Mouse (Mus musculus): ENCODE measurements around the gene Cdc34. TPM values are rescaled to one million over a fixed set of nuclear protein-coding genes. Genes with fewer than 3 reads are reported as not detected.

Cdc34 gene
- total and polyA plus RNA-seq, 2 experiments from 2014 or later = 71.3 to 76.7 TPM

DNA sequence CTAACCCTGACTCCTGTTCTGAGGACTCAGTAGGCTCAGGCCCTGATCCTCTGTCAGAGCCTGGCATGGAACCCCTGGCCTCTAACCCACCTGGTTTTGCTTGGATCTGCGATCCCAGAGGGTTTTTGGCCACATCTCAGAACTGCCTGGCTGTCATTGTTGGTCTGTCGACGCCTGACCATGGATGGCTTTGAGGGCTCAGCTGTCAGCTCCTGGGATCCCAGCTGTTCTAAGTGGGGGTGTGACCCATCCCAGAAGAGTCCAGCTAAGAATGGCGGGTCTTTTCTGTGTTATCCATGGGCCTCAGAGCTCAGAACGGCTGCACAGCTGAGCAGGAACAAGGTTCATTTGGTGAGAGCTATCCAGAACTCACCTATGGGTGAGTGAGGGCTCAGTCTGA, 39.1 kb downstream of the Cdc34 start:
- DNase-seq (ENCODE audit: low spot score) = no peak
- Histone ChIP-seq H3K4me2 (ENCODE audit: low read depth, low read length) (no peak overlapping the region), H3K9ac (replicated peaks; ENCODE audit: low read length) (no peak overlapping the region), H3K4me1 (ENCODE audit: insufficient read depth, low read length) (0 out of 2 replicates have a peak, but pooled peaks cover 3% of the 10 kb centered on the region), H3K4me3 (ENCODE audit: low read length) (no peak overlapping the region), H3K27me3 (ENCODE audit: insufficient read depth, low read length) (no peaks in the 10 kb centered on the region), H3K36me3 (ENCODE audit: insufficient read depth, low read length) (no peaks in the 10 kb centered on the region), H3K9me3 (ENCODE audit: low read length) (no peaks in the 10 kb centered on the region), H3K27ac (no peak overlapping the region)
- no peak for ATAC-seq
- TF ChIP-seq CTCF (IDR thresholded peaks at IDR 0.05; ENCODE audit: low read depth) = no peak
- 52% methylated on average over 5 of the region's 5 CpGs for WGBS

DNA sequence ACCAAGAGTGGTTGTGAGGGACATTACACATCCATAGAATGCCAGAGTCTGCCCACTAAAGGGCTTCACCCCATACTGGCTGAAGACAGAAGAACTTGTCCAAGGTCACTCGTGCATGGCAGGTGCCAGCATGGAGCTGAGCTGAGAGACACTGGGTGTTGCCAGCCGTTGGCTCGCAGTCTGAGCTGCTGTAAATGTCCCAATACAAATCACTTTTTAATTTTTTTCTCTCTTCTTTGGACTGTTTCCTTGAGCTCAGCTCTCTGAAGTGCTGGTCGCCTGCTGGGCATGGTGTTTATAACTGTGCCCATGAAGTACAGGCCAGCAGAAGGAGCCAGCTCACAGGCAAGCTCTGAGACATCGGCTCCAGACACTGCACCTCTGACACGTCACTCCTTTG, 41.1 kb downstream of the Cdc34 start:
- Histone ChIP-seq H3K27ac (no peak overlapping the region; the same call in 1 of the 2 replicates), H3K9ac (replicated peaks; ENCODE audit: low read length) (no peak overlapping the region), H3K4me1 (ENCODE audit: insufficient read depth, low read length) (0 out of 2 replicates have a peak, but pooled peaks cover 3% of the 10 kb centered on the region), H3K36me3 (ENCODE audit: insufficient read depth, low read length) (no peaks in the 10 kb centered on the region), H3K4me3 (ENCODE audit: low read length) (no peak overlapping the region), H3K9me3 (ENCODE audit: low read length) (no peaks in the 10 kb centered on the region), H3K4me2 (ENCODE audit: low read depth, low read length) (no peak overlapping the region), H3K27me3 (ENCODE audit: insufficient read depth, low read length) (no peaks in the 10 kb centered on the region)
- ATAC-seq = peak; percentile 77
- DNase-seq (ENCODE audit: low spot score) = peak; percentile 60
- WGBS = 30% methylated on average over 6 of the region's 6 CpGs
- TF ChIP-seq CTCF (IDR thresholded peaks at IDR 0.05; ENCODE audit: low read depth) = no peak

DNA sequence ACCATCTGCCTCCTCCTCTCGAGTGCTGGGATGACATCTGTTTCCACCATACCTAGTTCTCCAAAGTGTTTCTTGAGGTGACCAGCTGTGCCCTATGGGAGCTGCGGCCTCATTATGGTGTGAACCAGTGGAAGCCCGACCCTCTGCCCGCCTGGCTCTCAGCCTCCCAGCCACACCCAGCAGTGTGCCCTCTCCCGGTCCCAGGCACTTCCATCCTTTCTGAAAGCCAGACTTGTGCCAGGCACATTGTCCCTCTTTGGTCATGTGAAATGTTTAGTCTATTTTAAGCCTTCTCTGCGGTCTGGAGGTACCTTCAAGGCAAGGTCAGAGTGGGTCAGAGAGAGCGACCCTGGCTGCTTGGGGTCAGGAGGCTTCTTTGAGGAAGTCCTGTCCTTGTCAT, 41.7 kb downstream of the Cdc34 start:
- Histone ChIP-seq H3K27ac (no peak overlapping the region), H3K9ac (replicated peaks; ENCODE audit: low read length) (no peak overlapping the region), H3K27me3 (ENCODE audit: insufficient read depth, low read length) (no peaks in the 10 kb centered on the region), H3K4me3 (ENCODE audit: low read length) (no peak overlapping the region), H3K4me2 (ENCODE audit: low read depth, low read length) (no peak overlapping the region), H3K4me1 (ENCODE audit: insufficient read depth, low read length) (0 out of 2 replicates have a peak, but pooled peaks cover 3% of the 10 kb centered on the region), H3K9me3 (ENCODE audit: low read length) (no peaks in the 10 kb centered on the region), H3K36me3 (ENCODE audit: insufficient read depth, low read length) (no peaks in the 10 kb centered on the region)
- TF ChIP-seq CTCF (IDR thresholded peaks at IDR 0.05; ENCODE audit: low read depth) = no peak
- DNase-seq (ENCODE audit: low spot score) (no peak), ATAC-seq (no peak)
- 83% methylated on average over 7 of the region's 7 CpGs for WGBS

DNA sequence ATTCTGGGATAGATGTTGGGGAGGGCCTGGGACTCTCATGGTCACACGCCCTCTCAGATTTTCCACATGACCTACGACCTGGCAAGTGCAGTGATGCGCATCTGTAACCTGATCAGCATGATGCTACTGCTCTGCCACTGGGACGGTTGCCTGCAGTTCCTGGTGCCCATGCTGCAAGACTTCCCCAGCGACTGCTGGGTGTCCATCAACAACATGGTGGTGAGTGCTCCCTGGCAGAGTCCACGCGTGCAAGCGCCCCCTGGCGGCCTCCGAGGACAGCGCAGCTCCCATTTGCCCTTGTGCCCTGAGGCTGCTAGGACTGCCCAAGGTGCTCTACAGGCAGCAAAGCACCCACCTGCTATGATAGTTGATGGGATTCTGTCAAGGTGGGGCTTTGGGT, 44.1 kb downstream of the Cdc34 start:
- Histone ChIP-seq H3K4me3 (ENCODE audit: low read length) (no peak overlapping the region), H3K9me3 (ENCODE audit: low read length) (no peaks in the 10 kb centered on the region), H3K4me2 (ENCODE audit: low read depth, low read length) (no peak overlapping the region), H3K27ac (no peak overlapping the region), H3K27me3 (ENCODE audit: insufficient read depth, low read length) (no peaks in the 10 kb centered on the region), H3K36me3 (ENCODE audit: insufficient read depth, low read length) (peaks cover 3% of the 10 kb centered on the region; the same call in 1 of the 2 replicates), H3K4me1 (ENCODE audit: insufficient read depth, low read length) (0 out of 2 replicates have a peak, but pooled peaks cover 3% of the 10 kb centered on the region), H3K9ac (replicated peaks; ENCODE audit: low read length) (no peak overlapping the region)
- TF ChIP-seq CTCF (IDR thresholded peaks at IDR 0.05; ENCODE audit: low read depth) = peak; percentile 61
- WGBS = 36% methylated on average over 11 of the region's 11 CpGs
- DNase-seq (ENCODE audit: low spot score) (no peak), ATAC-seq (no peak)

DNA sequence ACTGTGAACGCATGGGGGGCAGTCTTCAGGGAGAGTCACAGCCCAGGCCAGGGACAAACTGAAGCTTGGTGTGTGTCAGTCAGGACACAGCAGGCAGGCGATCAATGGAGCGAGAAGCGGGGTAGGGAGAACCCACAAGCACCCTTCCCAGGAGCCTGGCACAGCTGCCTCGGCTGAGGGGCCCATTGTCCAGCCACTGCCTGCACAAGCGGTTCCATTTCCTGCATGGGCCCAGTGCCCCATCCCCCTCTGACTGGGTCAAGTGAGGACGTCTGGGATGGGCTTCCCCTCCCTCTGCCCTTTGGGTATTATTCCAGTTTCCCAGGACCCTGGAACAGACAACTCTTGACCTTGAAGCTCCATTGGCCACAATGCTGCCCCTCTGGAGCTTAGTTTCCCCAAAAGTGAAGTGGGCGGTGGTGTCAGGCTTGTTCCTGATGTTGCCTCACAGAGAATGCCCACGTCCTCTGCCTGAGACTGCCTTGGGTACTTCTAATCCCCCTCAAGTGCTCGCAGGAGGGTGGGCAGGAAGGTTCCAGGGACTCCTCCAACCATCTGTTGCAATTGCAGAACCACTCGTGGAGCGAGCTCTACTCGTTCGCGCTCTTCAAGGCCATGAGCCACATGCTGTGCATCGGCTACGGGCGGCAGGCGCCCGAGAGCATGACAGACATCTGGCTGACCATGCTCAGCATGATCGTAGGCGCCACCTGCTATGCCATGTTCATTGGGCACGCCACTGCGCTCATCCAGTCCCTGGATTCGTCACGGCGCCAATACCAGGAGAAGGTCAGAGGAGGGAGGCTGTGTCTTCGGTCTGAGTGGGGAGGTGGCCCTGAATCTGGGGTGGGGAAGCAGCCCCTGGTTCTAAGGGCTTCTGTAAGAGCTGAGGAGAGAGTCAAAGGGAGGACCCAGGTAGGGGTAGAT, 46.6 kb downstream of the Cdc34 start:
- Histone ChIP-seq H3K9me3 (ENCODE audit: low read length) (no peaks in the 10 kb centered on the region), H3K27ac (no peak overlapping the region), H3K36me3 (ENCODE audit: insufficient read depth, low read length) (peaks cover 22% of the 10 kb centered on the region), H3K4me2 (ENCODE audit: low read depth, low read length) (no peak overlapping the region), H3K4me3 (ENCODE audit: low read length) (no peak overlapping the region), H3K4me1 (ENCODE audit: insufficient read depth, low read length) (no peaks in the 10 kb centered on the region), H3K27me3 (ENCODE audit: insufficient read depth, low read length) (no peaks in the 10 kb centered on the region), H3K9ac (replicated peaks; ENCODE audit: low read length) (no peak overlapping the region)
- DNase-seq (ENCODE audit: low spot score) = no peak
- no peak for ATAC-seq
- no peak for TF ChIP-seq CTCF (IDR thresholded peaks at IDR 0.05; ENCODE audit: low read depth)
- WGBS = 56% methylated on average over 28 of the region's 28 CpGs

DNA sequence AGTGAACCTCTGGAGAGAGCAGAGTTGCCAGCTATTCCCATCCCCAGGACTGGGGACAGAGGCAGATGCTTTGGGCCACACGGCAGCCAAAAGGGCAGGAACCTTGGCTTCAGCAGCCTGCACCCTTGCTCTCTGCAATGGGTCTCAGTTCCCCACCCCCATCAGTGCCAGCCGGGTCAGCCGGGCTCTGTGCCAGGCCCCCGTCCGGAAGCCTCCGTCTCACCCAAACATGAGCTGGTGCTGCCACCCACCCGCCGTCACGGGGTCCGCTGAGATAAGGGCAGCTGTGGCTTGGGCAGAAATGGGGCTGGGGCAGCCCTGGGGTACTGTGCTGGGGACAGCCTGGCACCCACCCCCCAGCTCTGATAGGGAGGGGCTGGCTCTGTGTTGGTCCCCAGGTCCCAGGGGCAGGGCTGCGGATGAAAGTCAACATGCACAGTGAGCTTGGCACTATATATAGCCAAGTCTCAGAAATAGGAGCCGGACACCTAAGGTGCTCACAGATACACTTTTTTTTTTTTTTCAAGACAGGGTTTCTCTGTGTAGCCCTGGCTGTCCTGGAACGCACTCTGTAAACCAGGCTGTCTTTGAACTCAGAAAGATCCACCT, 47.5 kb downstream of the Cdc34 start:
- 57% methylated on average over 13 of the region's 13 CpGs for WGBS
- Histone ChIP-seq H3K4me2 (ENCODE audit: low read depth, low read length) (no peak overlapping the region), H3K4me1 (ENCODE audit: insufficient read depth, low read length) (no peaks in the 10 kb centered on the region), H3K9ac (replicated peaks; ENCODE audit: low read length) (no peak overlapping the region), H3K27ac (no peak overlapping the region), H3K4me3 (ENCODE audit: low read length) (no peak overlapping the region), H3K9me3 (ENCODE audit: low read length) (no peaks in the 10 kb centered on the region), H3K36me3 (ENCODE audit: insufficient read depth, low read length) (peaks cover 30% of the 10 kb centered on the region), H3K27me3 (ENCODE audit: insufficient read depth, low read length) (no peaks in the 10 kb centered on the region)
- ATAC-seq = no peak; the same call in 1 of the 2 replicates
- DNase-seq (ENCODE audit: low spot score) = no peak
- no peak for TF ChIP-seq CTCF (IDR thresholded peaks at IDR 0.05; ENCODE audit: low read depth)
